Mouse (Mus musculus) neural tube, embryonic 15.5 days (tissue): ENCODE measurements at regions not wholly inside any gene's neighbourhood (a gene's known extent, or its start where the extent isn't known, plus 50 kb on each side); places are given as distances from the start of the nearest gene placed in this dataset.

Experiments
- ATAC-seq: fragments of 200-750 bp; cut with Nextera tagmentation; 2 replicates; pipeline ENCODE4 v1.8.0; 2017; ENCODE audit warnings: mild to moderate bottlenecking, moderate TSS enrichment, moderate library complexity; ENCODE audit not compliant: low FRiP score
- H3K27ac ChIP-seq: fragments of 300-500 bp; sonication (generic); replicated peaks from 2 replicates; pipeline ENCODE4 v1.5.1; 2015; ENCODE audit warnings: mild to moderate bottlenecking, inconsistent platforms
- H3K27me3 ChIP-seq: fragments of 300-500 bp; sonication (generic); replicated peaks from 2 replicates; pipeline ENCODE4 v1.6.1; 2015; ENCODE audit warnings: inconsistent platforms
- H3K36me3 ChIP-seq: fragments of 300-500 bp; sonication (generic); 2 replicates; pipeline ENCODE4 v1.6.1; 2015; ENCODE audit warnings: inconsistent platforms
- H3K4me1 ChIP-seq: fragments of 300-500 bp; sonication (generic); 2 replicates; pipeline ENCODE4 v1.6.1; 2015; ENCODE audit warnings: inconsistent platforms
- H3K4me2 ChIP-seq: fragments of 300-500 bp; sonication (generic); 2 replicates; pipeline ENCODE4 v1.6.1; 2015; ENCODE audit warnings: inconsistent platforms, mild to moderate bottlenecking, moderate library complexity
- H3K4me3 ChIP-seq: fragments of 300-500 bp; sonication (generic); replicated peaks from 2 replicates; pipeline ENCODE4 v1.5.1; 2015; ENCODE audit warnings: mild to moderate bottlenecking, inconsistent platforms
- H3K9ac ChIP-seq: fragments of 300-500 bp; sonication (generic); replicated peaks from 2 replicates; pipeline ENCODE4 v1.6.1; 2015; ENCODE audit warnings: mild to moderate bottlenecking, inconsistent platforms
- H3K9me3 ChIP-seq: fragments of 300-500 bp; sonication (generic); replicated peaks from 2 replicates; pipeline ENCODE4 v1.6.1; 2016; ENCODE audit warnings: inconsistent platforms
- WGBS: fragments of 180-500 bp; shearing (Covaris S2); methylation state at CpG from one replicate; pipeline ENCODE4 v1.1.7; 2015; ENCODE audit warnings: mixed read lengths; 5-methylcytosine and 5-hydroxymethylcytosine counted together

GRCm38 (mm10) chr2:145081926-145082325, 85.6 kb upstream of the Slc24a3 start:
- Histone ChIP-seq H3K27me3 (no peaks in the 10 kb centered on the region), H3K4me1 (0 out of 2 replicates have a peak, but pooled peaks cover 4% of the 10 kb centered on the region), H3K27ac (no peak overlapping the region), H3K9ac (no peak overlapping the region), H3K36me3 (no peaks in the 10 kb centered on the region), H3K9me3 (no peaks in the 10 kb centered on the region), H3K4me2 (no peak overlapping the region), H3K4me3 (no peak overlapping the region)
- ATAC-seq, result no peak
- WGBS, result 84% methylated on average over 2 of the region's 2 CpGs

- Histone ChIP-seq H3K4me1 (0 out of 2 replicates have a peak, but pooled peaks cover 4% of the 10 kb centered on the region), H3K27ac (no peak overlapping the region), H3K36me3 (no peaks in the 10 kb centered on the region), H3K4me3 (no peak overlapping the region), H3K9ac (no peak overlapping the region), H3K4me2 (no peak overlapping the region), H3K9me3 (no peaks in the 10 kb centered on the region), H3K27me3 (no peaks in the 10 kb centered on the region)
- whole genome bisulfite sequencing, result 53% methylated on average over 2 of the region's 2 CpGs
- ATAC-seq, result no peak
These were observed 82.9 kb upstream of the Slc24a3 start for GRCm38 (mm10) chr2:145084621-145085020.

GRCm38 (mm10) chr2:145086118-145086517, 81.4 kb upstream of the Slc24a3 start:
- no peak overlapping the region for H3K27ac ChIP-seq
- no peaks in the 10 kb centered on the region for H3K27me3 ChIP-seq
- H3K4me3 ChIP-seq, result no peak overlapping the region
- H3K36me3 ChIP-seq, result no peaks in the 10 kb centered on the region
- no peak overlapping the region for H3K9ac ChIP-seq
- 56% methylated on average over 5 of the region's 5 CpGs for WGBS
- H3K4me2 ChIP-seq, result no peak overlapping the region
- H3K4me1 ChIP-seq, result 0 out of 2 replicates have a peak, but pooled peaks cover 4% of the 10 kb centered on the region
- H3K9me3 ChIP-seq, result no peaks in the 10 kb centered on the region
- no peak for ATAC-seq

GRCm38 (mm10) chr2:145103295-145103694, 64.3 kb upstream of the Slc24a3 start:
- no peaks in the 10 kb centered on the region for H3K4me1 ChIP-seq
- no peaks in the 10 kb centered on the region for H3K36me3 ChIP-seq
- 89% methylated on average over 2 of the region's 2 CpGs for WGBS
- H3K9me3 ChIP-seq, result no peaks in the 10 kb centered on the region
- H3K27me3 ChIP-seq, result no peaks in the 10 kb centered on the region
- H3K4me2 ChIP-seq, result no peak overlapping the region
- H3K9ac ChIP-seq, result no peak overlapping the region
- H3K4me3 ChIP-seq, result no peak overlapping the region
- no peak overlapping the region for H3K27ac ChIP-seq
- no peak for ATAC-seq

- no peak for ATAC-seq
- 52% methylated on average over 1 of the region's 1 CpGs for WGBS
- Histone ChIP-seq H3K4me2 (no peak overlapping the region), H3K4me3 (no peak overlapping the region), H3K9ac (no peak overlapping the region), H3K4me1 (peaks cover 7% of the 10 kb centered on the region), H3K36me3 (no peaks in the 10 kb centered on the region), H3K27me3 (no peaks in the 10 kb centered on the region), H3K9me3 (no peaks in the 10 kb centered on the region), H3K27ac (no peak overlapping the region)
These were observed 55.9 kb upstream of the Slc24a3 start for GRCm38 (mm10) chr2:145111615-145112014.

GRCm38 (mm10) chr2:145115043-145115442, 52.5 kb upstream of the Slc24a3 start:
- no peak overlapping the region for H3K9ac ChIP-seq
- peaks cover 7% of the 10 kb centered on the region for H3K4me1 ChIP-seq
- H3K9me3 ChIP-seq, result no peaks in the 10 kb centered on the region
- whole genome bisulfite sequencing, result 52% methylated on average over 3 of the region's 3 CpGs
- no peak overlapping the region for H3K4me2 ChIP-seq
- no peaks in the 10 kb centered on the region for H3K36me3 ChIP-seq
- no peak overlapping the region for H3K4me3 ChIP-seq
- ATAC-seq, result peak; percentile 75
- no peaks in the 10 kb centered on the region for H3K27me3 ChIP-seq
- H3K27ac ChIP-seq, result no peak overlapping the region; the same call in 1 of the 2 replicates
